ENCODE assay signal across 9 mouse cellular contexts in genomic region chr3:51357624-51358023, GRCm38 (mm10). TPM values are rescaled to one million over a fixed set of nuclear protein-coding genes. Genes with fewer than 3 reads are reported as not detected.
DNase-seq lines count a peak whose midpoint lies in the region; ATAC-seq and TF ChIP-seq lines count a peak whose summit lies in the region.
"Had no signal": no experiment of that assay in that cellular context is flagged by ENCODE, and none has a peak within 500 bp of the region (broad histone marks: within the 10 kb centered on the region; RNA-seq: fewer than 3 reads in every experiment).

No protein-coding gene starts in this region.

- peak overlapping the region; percentile 86; the same call in 1 of the 2 replicates for H3K9ac ChIP-seq in heart, embryonic 13.5 days
- H3K9ac ChIP-seq in intestine, embryonic 14.5 days (ENCODE audit: low read length): peak overlapping the region; percentile 29

- H3K27me3 ChIP-seq in heart, embryonic 13.5 days (replicated peaks): no peaks in the 10 kb centered on the region
- no peaks in the 10 kb centered on the region for H3K27me3 ChIP-seq in intestine, embryonic 14.5 days (replicated peaks; ENCODE audit: control insufficient read depth, insufficient read depth, low read length)
- no peaks in the 10 kb centered on the region for H3K27me3 ChIP-seq in myocyte (ENCODE audit: control insufficient read depth, insufficient read depth, insufficient read length)

- H3K4me3 ChIP-seq in heart, embryonic 13.5 days: peak overlapping the region; percentile 63
- H3K4me3 ChIP-seq in intestine, embryonic 14.5 days (ENCODE audit: low read depth, low read length): peak overlapping the region; percentile 60
- peak overlapping the region; percentile 66 for H3K4me3 ChIP-seq in myocyte

- no peak overlapping the region for H3K27ac ChIP-seq in heart, embryonic 13.5 days (replicated peaks)
- 0 out of 2 replicates have a peak overlapping the region, but pooled peaks have one; percentile 33 for H3K27ac ChIP-seq in intestine, embryonic 14.5 days (ENCODE audit: low read depth)

- no peaks in the 10 kb centered on the region for H3K36me3 ChIP-seq in heart, embryonic 13.5 days
- H3K36me3 ChIP-seq in intestine, embryonic 14.5 days (ENCODE audit: control insufficient read depth, insufficient read depth, low read length): no peaks in the 10 kb centered on the region
- no peaks in the 10 kb centered on the region for H3K36me3 ChIP-seq in myocyte (ENCODE audit: control insufficient read depth, insufficient read depth)

- peaks cover 24% of the 10 kb centered on the region for H3K4me1 ChIP-seq in heart, embryonic 13.5 days
- H3K4me1 ChIP-seq in intestine, embryonic 14.5 days (replicated peaks; ENCODE audit: control insufficient read depth, insufficient read depth, low read length): 0 out of 2 replicates have a peak, but pooled peaks cover 3% of the 10 kb centered on the region

- no peak for TF ChIP-seq POLR2A in myocyte (IDR thresholded peaks at IDR 0.05; ENCODE audit: insufficient read length, low read depth)

- no peak for DNase-seq in heart, adult 9 months (ENCODE audit: low spot score in 2 of 2)
- DNase-seq in embryo, embryonic 10.5 days (ENCODE audit: low spot score): peak; percentile 71
- no peak for DNase-seq in intestine, embryonic 14.5 days (ENCODE audit: low spot score)
- DNase-seq in B cell, adult 2 months: no peak
- DNase-seq in testis, postnatal 10 days (ENCODE audit: low spot score): no peak
- no peak for DNase-seq in left cerebral cortex, postnatal 4 days
- DNase-seq: gastrocnemius, postnatal 25 days had no signal

- WGBS in heart, embryonic 13.5 days: 17% methylated on average over 14 of the region's 14 CpGs
- 16% methylated on average over 14 of the region's 14 CpGs for WGBS in intestine, embryonic 14.5 days

- no peak for ATAC-seq in heart, embryonic 13.5 days (ENCODE audit: extremely low read depth, insufficient number of reproducible peaks, low FRiP score, low TSS enrichment)
- ATAC-seq in intestine, embryonic 14.5 days (replicated peaks; ENCODE audit: low FRiP score, low TSS enrichment, low read depth): peak; percentile 10; the same call in 1 of the 2 replicates

- peak overlapping the region; percentile 75 for H3K4me2 ChIP-seq in heart, embryonic 13.5 days
- H3K4me2 ChIP-seq in intestine, embryonic 14.5 days (ENCODE audit: low read length): peak overlapping the region; percentile 73
- peak overlapping the region; percentile 67 for H3K4me2 ChIP-seq in myocyte (ENCODE audit: low read depth)

- no peaks in the 10 kb centered on the region for H3K9me3 ChIP-seq in heart, embryonic 13.5 days
- no peaks in the 10 kb centered on the region for H3K9me3 ChIP-seq in intestine, embryonic 14.5 days (ENCODE audit: control insufficient read depth, low read length)

- intact Hi-C loops in left cerebral cortex, postnatal 4 days (cut with DNase I): no loop called here

- H3K79me2 ChIP-seq in myocyte (ENCODE audit: control insufficient read depth, insufficient read depth): no peaks in the 10 kb centered on the region

- H3ac ChIP-seq in myocyte (ENCODE audit: control insufficient read depth, insufficient read length): no peak overlapping the region

TF ChIP-seq in myocyte, 11 proteins besides CTCF, POLR2A, EP300 and RAD21:
- TF ChIP-seq MYOD1 (IDR thresholded peaks at IDR 0.05; ENCODE audit: control insufficient read depth in 1 of 3, insufficient read length in 2 of 3, low read depth in 2 of 3) (no peak), USF1 (IDR thresholded peaks at IDR 0.05; ENCODE audit: low read depth) (no peak)

RNA-seq across cellular contexts. Expression of gene Elf2, which starts 17.2 kb away (rescaled TPM):
- polyA plus RNA-seq in heart, embryonic 13.5 days (2015; fragmentation: Nextera tagmentation; extraction: Ambion mirVana): 50.7 and 57.8 TPM in 2 replicates
- polyA plus RNA-seq in intestine, embryonic 14.5 days (2014; fragmentation: Nextera tagmentation; extraction: Ambion mirVana): 57.4 and 65.1 TPM in 2 replicates
- polyA plus RNA-seq in myocyte (2012; fragmentation: generic; extraction: Trizol): 18.2 TPM
- total RNA-seq in left cerebral cortex, postnatal 4 days (2021): 10 to 100 TPM; 37.1 to 42.6 TPM

RNA-seq across cellular contexts. Expression of gene Mgarp, which starts 38.9 kb away (rescaled TPM):
- 11.7 and 12.2 TPM in 2 replicates for polyA plus RNA-seq in heart, embryonic 13.5 days (2015; fragmentation: Nextera tagmentation; extraction: Ambion mirVana)
- 4.6 and 4.8 TPM in 2 replicates for polyA plus RNA-seq in intestine, embryonic 14.5 days (2014; fragmentation: Nextera tagmentation; extraction: Ambion mirVana)
- polyA plus RNA-seq in myocyte (2012; fragmentation: generic; extraction: Trizol): 0.88 TPM
- not detected for total RNA-seq in left cerebral cortex, postnatal 4 days (2021)
- total RNA-seq: gastrocnemius, postnatal 25 days had no signal

RNA-seq across cellular contexts. Expression of gene Ndufc1, which starts 51.2 kb away (rescaled TPM):
- polyA plus RNA-seq in heart, embryonic 13.5 days (2015; fragmentation: Nextera tagmentation; extraction: Ambion mirVana): 1,322 and 1,484 TPM in 2 replicates
- 751 and 824 TPM in 2 replicates for polyA plus RNA-seq in intestine, embryonic 14.5 days (2014; fragmentation: Nextera tagmentation; extraction: Ambion mirVana)
- polyA plus RNA-seq in myocyte (2012; fragmentation: generic; extraction: Trizol): 584 TPM
- 100 to 1,000 TPM; 211 to 236 TPM for total RNA-seq in left cerebral cortex, postnatal 4 days (2021)

RNA-seq across cellular contexts. Expression of gene Naa15, which starts 57.3 kb away (rescaled TPM):
- 35.7 and 44.6 TPM in 2 replicates for polyA plus RNA-seq in heart, embryonic 13.5 days (2015; fragmentation: Nextera tagmentation; extraction: Ambion mirVana)
- polyA plus RNA-seq in intestine, embryonic 14.5 days (2014; fragmentation: Nextera tagmentation; extraction: Ambion mirVana): 37.3 and 42.1 TPM in 2 replicates
- 8.4 TPM for polyA plus RNA-seq in myocyte (2012; fragmentation: generic; extraction: Trizol)
- 10 to 100 TPM; 72.5 to 75.8 TPM for total RNA-seq in left cerebral cortex, postnatal 4 days (2021)
